Mouse (Mus musculus): ENCODE data around the gene Apobec1. TPM values are rescaled to one million over a fixed set of nuclear protein-coding genes. Genes with fewer than 3 reads are reported as not detected.
A peak's percentile ranks its signal among the peaks of the same experiment; 100 is the strongest.
"Not testable (repeated sequence)": the region's sequence is repeated elsewhere in the genome, so short reads cannot be mapped to it uniquely, and the experiment has no call there.

The Apobec1 gene
- total RNA-seq, 2 experiments from 2014 or later, result 1.5 to 2.3 TPM

GRCm38 (mm10) chr6:122599054-122599737 is 3.0 kb downstream of the Apobec1 start:
- Histone ChIP-seq H3K4me3 (no peak overlapping the region), H3K27ac (no peak overlapping the region)
- TF ChIP-seq CTCF (conservative IDR thresholded peaks at IDR 0.05), result no peak
- DNase-seq (ENCODE audit: low spot score in 2 of 2), result no peak

GRCm38 (mm10) chr6:122598436-122598835 is 3.8 kb downstream of the Apobec1 start:
- H3K27ac ChIP-seq, result no peak overlapping the region
- DNase-seq (ENCODE audit: low spot score in 2 of 2), result no peak
- no peak for TF ChIP-seq CTCF (conservative IDR thresholded peaks at IDR 0.05)
- no peak overlapping the region for H3K4me3 ChIP-seq

GRCm38 (mm10) chr6:122598014-122598413 is 4.2 kb downstream of the Apobec1 start:
- DNase-seq (ENCODE audit: low spot score in 2 of 2), result no peak
- TF ChIP-seq CTCF (conservative IDR thresholded peaks at IDR 0.05), result no peak
- no peak overlapping the region for H3K4me3 ChIP-seq
- H3K27ac ChIP-seq, result no peak overlapping the region

GRCm38 (mm10) chr6:122596608-122597007 is 5.6 kb downstream of the Apobec1 start:
- no peak overlapping the region for H3K27ac ChIP-seq
- no peak for DNase-seq (ENCODE audit: low spot score in 2 of 2)
- no peak for TF ChIP-seq CTCF (conservative IDR thresholded peaks at IDR 0.05)
- H3K4me3 ChIP-seq, result no peak overlapping the region

GRCm38 (mm10) chr6:122595637-122596036 is 6.6 kb downstream of the Apobec1 start:
- Histone ChIP-seq H3K4me3 (no peak overlapping the region), H3K27ac (no peak overlapping the region)
- TF ChIP-seq CTCF (conservative IDR thresholded peaks at IDR 0.05), result peak; percentile 74
- peak; percentile 11 to 20 for DNase-seq (ENCODE audit: low spot score in 2 of 2)

- peak; percentile 35; the same call in 1 of the 2 replicates for TF ChIP-seq CTCF (conservative IDR thresholded peaks at IDR 0.05)
- no peak for DNase-seq (ENCODE audit: low spot score in 2 of 2)
- no peak overlapping the region for H3K4me3 ChIP-seq
- H3K27ac ChIP-seq, result no peak overlapping the region
Measured at GRCm38 (mm10) chr6:122592905-122593304, 9.3 kb downstream of the Apobec1 start.

GRCm38 (mm10) chr6:122591027-122591758 is 11.1 kb downstream of the Apobec1 start:
- no peak for TF ChIP-seq CTCF (conservative IDR thresholded peaks at IDR 0.05)
- Histone ChIP-seq H3K4me3 (no peak overlapping the region), H3K27ac (no peak overlapping the region)
- no peak for DNase-seq (ENCODE audit: low spot score in 2 of 2)

- H3K27ac ChIP-seq, result no peak overlapping the region
- TF ChIP-seq CTCF (conservative IDR thresholded peaks at IDR 0.05), result no peak
Measured at GRCm38 (mm10) chr6:122579086-122579485, 23.2 kb downstream of the Apobec1 start.

GRCm38 (mm10) chr6:122577030-122577429 is 25.2 kb downstream of the Apobec1 start:
- no peak for DNase-seq (ENCODE audit: low spot score in 2 of 2)
- no peak overlapping the region for H3K27ac ChIP-seq
- TF ChIP-seq CTCF (conservative IDR thresholded peaks at IDR 0.05), result no peak
- H3K4me3 ChIP-seq, result no peak overlapping the region

More at GRCm38 (mm10) chr6:122579086-122579485, 23.2 kb downstream of the Apobec1 start:
- no peak overlapping the region for H3K4me3 ChIP-seq
- DNase-seq (ENCODE audit: low spot score in 2 of 2), result no peak

- DNase-seq (ENCODE audit: low spot score in 2 of 2); H3K4me3 ChIP-seq; H3K27ac ChIP-seq: not testable (repeated sequence)
Measured at GRCm38 (mm10) chr6:122575037-122575436, 27.2 kb downstream of the Apobec1 start.

- TF ChIP-seq CTCF (conservative IDR thresholded peaks at IDR 0.05), result no peak
- no peak overlapping the region for H3K4me3 ChIP-seq
- H3K27ac ChIP-seq, result no peak overlapping the region
- no peak for DNase-seq (ENCODE audit: low spot score in 2 of 2)
Measured at GRCm38 (mm10) chr6:122571617-122571959, 30.7 kb downstream of the Apobec1 start.

GRCm38 (mm10) chr6:122570695-122571616 is 31.3 kb downstream of the Apobec1 start:
- no peak overlapping the region for H3K27ac ChIP-seq
- TF ChIP-seq CTCF (conservative IDR thresholded peaks at IDR 0.05), result no peak
- DNase-seq (ENCODE audit: low spot score in 2 of 2), result no peak
- H3K4me3 ChIP-seq, result no peak overlapping the region

- H3K27ac ChIP-seq, result no peak overlapping the region
- no peak overlapping the region for H3K4me3 ChIP-seq
- no peak for DNase-seq (ENCODE audit: low spot score in 2 of 2)
- TF ChIP-seq CTCF (conservative IDR thresholded peaks at IDR 0.05), result no peak
Measured at GRCm38 (mm10) chr6:122569762-122570161, 32.5 kb downstream of the Apobec1 start.
